Mouse (Mus musculus) cortical plate, adult 2 months (tissue): ENCODE measurements around the gene Ptprg.

ENCODE experiments used
- CTCF ChIP-seq: fragments of 200-500 bp; IDR thresholded peaks from 2 replicates; pipeline ENCODE4 v1.5.1; 2011; ENCODE audit warnings: mild to moderate bottlenecking, control low read depth, low read length; ENCODE audit not compliant: insufficient read depth; ENCODE audit errors: extremely low read depth
- POLR2A ChIP-seq: fragments of 200-500 bp; IDR thresholded peaks from 2 replicates; pipeline ENCODE4 v1.6.1; 2011; ENCODE audit warnings: mild to moderate bottlenecking, low read length, control low read depth; ENCODE audit not compliant: insufficient read depth; ENCODE audit errors: extremely low read depth

- TF ChIP-seq POLR2A, result no peak
- TF ChIP-seq CTCF, result no peak
These were observed 505.8 kb downstream of the Ptprg start for GRCm38 (mm10) chr14:12059149-12059548.
